Mouse (Mus musculus) cerebellum, adult 2 months (tissue): ENCODE data around the gene Nsun3. TPM values are rescaled to one million over a fixed set of nuclear protein-coding genes. Genes with fewer than 3 reads are reported as not detected.

Experiments
- DNase-seq, 2 experiments: peaks; one replicate each; pipeline ENCODE4 v3.0.0; 2021
- H3K27ac ChIP-seq: fragments of 200-500 bp; 2 replicates; pipeline ENCODE4 v1.5.1; 2012; ENCODE audit warnings: low read length, control low read depth, inconsistent platforms; ENCODE audit not compliant: insufficient read depth
- H3K27me3 ChIP-seq: fragments of 200-500 bp; 2 replicates; pipeline ENCODE4 v1.6.1; 2012; ENCODE audit warnings: inconsistent platforms, mild to moderate bottlenecking, low read length, moderate library complexity; ENCODE audit not compliant: control insufficient read depth, insufficient read depth
- H3K4me1 ChIP-seq: fragments of 200-500 bp; 2 replicates; pipeline ENCODE4 v1.6.1; 2011; ENCODE audit warnings: low read length; ENCODE audit not compliant: control insufficient read depth, insufficient read depth
- H3K4me3 ChIP-seq: fragments of 200-500 bp; replicated peaks from 2 replicates; pipeline ENCODE3; 2011; ENCODE audit warnings: mild to moderate bottlenecking, low read depth, low read length, control low read depth; ENCODE audit not compliant: insufficient read depth
- CTCF ChIP-seq: fragments of 200-500 bp; IDR thresholded peaks from 2 replicates; pipeline ENCODE4 v1.5.1; 2011; ENCODE audit warnings: low read depth, mild to moderate bottlenecking, control low read depth, low read length, moderate library complexity, borderline replicate concordance; ENCODE audit not compliant: insufficient read depth
- POLR2A ChIP-seq: fragments of 200-500 bp; IDR thresholded peaks from 2 replicates; pipeline ENCODE4 v1.6.1; 2011; ENCODE audit warnings: low read length, control low read depth, borderline replicate concordance; ENCODE audit not compliant: insufficient read depth
- WGBS: fragments of 180-500 bp; shearing (Covaris S2); methylation state at CpG from one replicate; pipeline ENCODE4 v1.1.7; 2018; 5-methylcytosine and 5-hydroxymethylcytosine counted together
- polyA plus RNA-seq: library from polyadenylated mRNA; depleted of rRNA; stranded (reverse); fragments of >200 nt; gene quantifications from 2 replicates; pipeline ENCODE4 v1.2.3, GENCODE M21; 2012

The Nsun3 gene
- polyA plus RNA-seq, 1 experiment: 10.4 TPM

DNA sequence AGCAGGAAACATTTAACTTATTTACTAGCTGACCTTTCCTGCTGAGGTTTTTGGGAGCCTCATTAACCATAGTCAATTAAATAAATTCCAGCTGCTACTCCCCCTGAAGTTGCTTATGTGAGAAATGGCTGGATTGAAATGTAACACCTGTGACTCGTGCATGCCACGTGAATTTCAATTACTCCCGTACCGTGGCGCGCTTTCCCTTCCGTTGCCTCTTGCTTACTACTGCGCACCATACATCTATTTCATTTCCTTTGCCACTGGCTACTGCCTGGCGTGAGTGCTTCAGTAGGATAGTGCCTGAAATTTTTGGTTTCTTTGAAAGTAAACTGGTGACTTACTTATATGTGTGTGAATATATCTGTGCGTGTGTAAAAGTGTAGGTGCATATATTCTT is 8.3 kb downstream of the Nsun3 start:
- Histone ChIP-seq H3K4me1 (no peaks in the 10 kb centered on the region), H3K27ac (no peak overlapping the region), H3K27me3 (no peaks in the 10 kb centered on the region), H3K4me3 (no peak overlapping the region)
- DNase-seq: no peak
- WGBS: 86% methylated on average over 10 of the region's 10 CpGs
- TF ChIP-seq CTCF: no peak
- no peak for TF ChIP-seq POLR2A

DNA sequence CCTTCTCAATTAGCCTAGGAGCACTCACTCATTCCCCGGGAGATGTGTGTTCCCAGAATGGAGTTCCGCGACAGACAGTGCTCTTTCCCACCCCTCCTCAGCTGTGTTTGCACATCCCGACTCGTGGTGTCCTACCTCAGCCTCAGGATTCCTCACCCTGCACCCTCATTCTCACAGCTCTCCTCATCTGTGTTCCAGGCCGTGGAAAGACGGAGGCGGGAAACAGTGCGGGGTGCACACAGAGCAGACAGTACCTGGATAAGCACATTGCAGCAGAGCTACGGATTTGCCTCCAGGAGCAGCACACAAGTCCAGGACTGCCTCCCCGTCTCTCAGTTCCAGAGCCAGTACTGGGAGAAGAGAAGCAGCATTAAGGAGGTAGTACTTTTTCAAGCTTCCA is 10.6 kb downstream of the Nsun3 start:
- no peaks in the 10 kb centered on the region for H3K4me1 ChIP-seq
- H3K27me3 ChIP-seq: no peaks in the 10 kb centered on the region
- H3K4me3 ChIP-seq: no peak overlapping the region
- TF ChIP-seq POLR2A: no peak
- no peak for TF ChIP-seq CTCF
- DNase-seq: no peak
- 67% methylated on average over 11 of the region's 11 CpGs for WGBS
- no peak overlapping the region for H3K27ac ChIP-seq

DNA sequence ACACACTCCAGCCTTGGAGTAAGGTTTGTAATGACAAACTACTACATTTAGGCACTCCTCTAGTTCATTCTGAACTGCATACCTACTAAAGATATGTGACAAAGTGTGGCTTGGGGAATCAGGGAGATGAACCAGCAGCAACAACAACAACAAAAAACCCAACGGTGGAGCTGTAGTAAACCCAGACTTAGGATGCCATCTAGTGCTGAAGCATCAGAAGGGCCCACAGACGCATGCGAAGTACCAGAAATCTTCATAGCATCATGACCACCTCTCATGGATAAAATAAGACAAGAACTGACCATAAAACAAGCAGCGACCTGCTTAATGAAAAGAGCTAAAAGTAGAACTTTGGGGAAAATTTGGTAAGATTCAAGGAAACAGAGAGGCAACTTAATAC is 13.2 kb downstream of the Nsun3 start:
- Histone ChIP-seq H3K27ac (no peak overlapping the region), H3K4me3 (no peak overlapping the region), H3K27me3 (no peaks in the 10 kb centered on the region), H3K4me1 (no peaks in the 10 kb centered on the region)
- no peak for DNase-seq
- WGBS: 66% methylated on average over 4 of the region's 4 CpGs
- 0 out of 2 replicates have a peak, but pooled peaks have one; percentile 9 for TF ChIP-seq CTCF
- TF ChIP-seq POLR2A: no peak

DNA sequence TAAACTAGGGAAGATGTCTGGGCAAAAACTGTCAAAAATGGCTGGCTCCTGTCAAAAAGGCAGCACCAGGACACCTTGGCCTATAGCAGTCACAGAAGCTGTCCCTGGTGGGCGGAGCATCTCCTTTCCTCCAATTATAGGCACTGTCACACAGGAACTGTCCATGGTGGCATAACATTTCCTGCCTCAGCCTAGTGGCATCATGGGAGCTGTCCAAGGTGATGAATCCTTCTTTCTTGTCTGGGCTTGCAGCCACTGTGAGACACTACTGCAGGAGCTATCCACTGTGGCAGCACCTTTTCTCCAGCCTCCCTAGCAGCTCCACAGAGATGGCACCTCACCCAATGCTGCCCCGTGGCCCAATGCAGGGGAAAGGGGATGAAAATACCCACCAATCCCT is 28.3 kb downstream of the Nsun3 start:
- WGBS: 98% methylated on average over 2 of the region's 2 CpGs
- no peak for DNase-seq
- H3K27me3 ChIP-seq: no peaks in the 10 kb centered on the region
- TF ChIP-seq POLR2A: no peak
- TF ChIP-seq CTCF: no peak
- H3K4me1 ChIP-seq: no peaks in the 10 kb centered on the region
- H3K4me3 ChIP-seq: no peak overlapping the region
- H3K27ac ChIP-seq: no peak overlapping the region

DNA sequence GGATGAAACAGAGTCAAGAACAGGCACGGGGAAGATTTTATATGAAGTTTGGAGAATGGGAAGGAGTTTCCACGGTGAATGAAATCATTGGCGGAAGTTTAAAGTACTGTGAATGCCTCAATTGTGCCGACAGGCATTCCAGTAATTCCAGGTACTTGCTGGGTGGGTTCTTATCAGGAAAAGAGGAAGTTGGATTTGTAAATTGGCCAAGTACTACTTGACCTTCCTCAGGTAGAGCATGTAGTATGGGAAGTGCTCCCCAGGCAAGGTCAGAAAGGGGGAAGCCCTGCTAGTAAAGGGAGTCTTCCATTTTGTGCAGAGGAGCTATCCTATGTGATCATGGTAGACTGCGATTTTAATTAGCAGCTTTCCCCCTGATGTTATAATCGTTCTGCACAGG is 31.3 kb downstream of the Nsun3 start:
- no peaks in the 10 kb centered on the region for H3K27me3 ChIP-seq
- no peak overlapping the region for H3K4me3 ChIP-seq
- no peak overlapping the region for H3K27ac ChIP-seq
- DNase-seq: no peak
- TF ChIP-seq POLR2A (no peak), CTCF (no peak)
- whole genome bisulfite sequencing: 90% methylated on average over 6 of the region's 6 CpGs
- no peaks in the 10 kb centered on the region for H3K4me1 ChIP-seq

DNA sequence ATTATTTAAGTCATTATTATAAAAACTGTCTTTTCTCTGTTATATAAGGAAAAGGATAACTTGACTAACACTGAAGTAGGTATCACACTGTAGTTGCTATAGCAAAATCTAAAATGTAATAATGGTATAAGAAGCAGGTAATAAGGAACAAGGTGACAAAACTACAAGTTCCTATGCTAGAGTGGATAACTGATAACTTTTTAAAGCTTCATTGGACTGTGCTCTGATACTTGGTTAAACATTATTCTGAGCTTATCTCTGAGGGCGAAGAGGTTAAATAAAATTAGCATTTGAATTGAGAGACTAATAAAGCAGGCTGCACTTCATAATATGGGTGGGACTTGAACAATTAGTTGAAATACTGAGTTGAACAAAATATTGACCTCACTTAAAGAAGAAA is 33.0 kb downstream of the Nsun3 start:
- no peak overlapping the region for H3K27ac ChIP-seq
- H3K4me1 ChIP-seq: no peaks in the 10 kb centered on the region
- no peak overlapping the region for H3K4me3 ChIP-seq
- 89% methylated on average over 1 of the region's 1 CpGs for WGBS
- TF ChIP-seq CTCF (no peak), POLR2A (no peak)
- H3K27me3 ChIP-seq: no peaks in the 10 kb centered on the region
- DNase-seq: no peak

DNA sequence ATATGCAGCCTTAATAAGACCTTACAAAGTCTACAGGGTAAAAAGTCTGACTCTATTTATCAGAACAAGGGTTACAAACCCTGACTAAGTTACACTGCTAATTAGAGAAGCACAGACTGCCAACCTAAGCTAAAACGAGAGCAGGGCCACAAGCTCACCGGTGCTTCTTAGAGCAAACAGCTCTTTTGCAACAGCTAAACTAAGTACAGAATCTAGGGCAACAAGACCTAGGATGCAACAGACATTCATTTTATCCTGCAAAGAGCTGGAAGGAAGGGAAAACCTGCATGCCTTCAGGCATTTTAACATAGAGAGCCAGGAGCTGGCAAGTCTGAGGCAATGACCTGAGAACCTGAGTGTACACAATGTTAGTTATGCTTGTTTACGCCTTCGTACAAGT is 33.5 kb downstream of the Nsun3 start:
- 89% methylated on average over 4 of the region's 4 CpGs for WGBS

DNA sequence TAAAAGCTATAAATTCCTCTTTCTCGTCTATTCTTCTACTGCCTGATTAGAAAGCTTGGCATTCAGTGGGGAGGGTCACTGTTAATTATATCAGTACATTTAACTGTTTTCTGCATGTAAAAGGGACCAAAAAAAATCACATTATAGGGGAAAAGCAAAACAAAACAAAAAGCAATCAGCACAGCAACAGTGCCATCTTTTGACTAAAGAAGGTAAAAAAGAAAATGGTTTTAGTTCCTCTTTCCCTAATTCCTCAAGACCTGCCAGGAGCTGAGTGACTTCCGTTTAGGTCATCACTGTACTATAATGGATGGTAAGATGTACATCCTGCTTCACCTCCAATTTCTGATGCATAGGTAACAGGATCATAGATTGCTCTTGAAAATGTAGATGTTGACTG is 40.7 kb downstream of the Nsun3 start:
- TF ChIP-seq CTCF: no peak
- no peak for TF ChIP-seq POLR2A
- H3K4me1 ChIP-seq: no peaks in the 10 kb centered on the region
- H3K27ac ChIP-seq: no peak overlapping the region
- H3K4me3 ChIP-seq: no peak overlapping the region
- H3K27me3 ChIP-seq: no peaks in the 10 kb centered on the region
- no peak for DNase-seq
- WGBS: 47% methylated on average over 2 of the region's 2 CpGs

More for the DNA sequence above, 33.5 kb downstream of the Nsun3 start:
- Histone ChIP-seq H3K27me3 (no peaks in the 10 kb centered on the region), H3K4me3 (no peak overlapping the region), H3K4me1 (no peaks in the 10 kb centered on the region), H3K27ac (no peak overlapping the region)
- DNase-seq: no peak
- no peak for TF ChIP-seq CTCF
- no peak for TF ChIP-seq POLR2A
